Mouse (Mus musculus): Measurements from ENCODE around the gene Zfp597. TPM values are rescaled to one million over a fixed set of nuclear protein-coding genes. Genes with fewer than 3 reads are reported as not detected.

Gene Zfp597
- polyA plus RNA-seq, 1 experiment = 11.4 TPM

GRCm38 (mm10) chr16:3908537-3909111 is 24.3 kb upstream of the Zfp597 start, which contains the start of the genes 1700037C18Rik and Cluap1:
TSS of gene 1700037C18Rik (minus strand) at chr16:3908689.
TSS of gene Cluap1 (plus strand) at chr16:3908801.
- Histone ChIP-seq H3K4me1 (ENCODE audit: control insufficient read depth, insufficient read depth, low read length) (no peaks in the 10 kb centered on the region; the same call in 1 of the 2 replicates), H3K27ac (ENCODE audit: insufficient read depth, low read length) (peak within 1 kb of the TSS; percentile 53), H3K4me3 (ENCODE audit: insufficient read depth, low read length) (peak within 1 kb of the TSS; percentile 75)
- TF ChIP-seq CTCF (IDR thresholded peaks at IDR 0.05; ENCODE audit: extremely low read depth, insufficient read depth, low read length) (peak; percentile 42), POLR2A (IDR thresholded peaks at IDR 0.05; ENCODE audit: extremely low read depth, insufficient read depth, low read length) (peak; percentile 75)

DNA sequence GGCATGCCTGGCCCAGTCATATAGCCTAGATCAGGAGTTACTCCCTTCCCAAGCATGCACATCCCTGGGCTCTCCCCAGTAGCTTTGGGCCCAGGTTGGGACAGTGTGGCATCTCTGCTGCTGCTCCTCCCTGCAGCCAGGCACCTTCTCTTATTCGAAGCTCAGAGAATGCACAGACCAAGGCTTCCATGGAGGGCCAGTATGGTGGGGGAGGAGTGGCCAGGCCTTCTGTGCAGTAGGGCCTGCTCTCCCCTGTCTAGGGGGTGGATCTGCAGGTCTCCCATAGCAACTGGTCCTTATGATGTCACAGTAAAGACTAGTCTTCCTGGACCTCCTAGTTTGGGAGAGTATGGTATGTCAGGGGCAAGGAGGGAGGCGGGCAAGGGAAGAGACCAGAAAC is 23.1 kb upstream of the Zfp597 start:
- Histone ChIP-seq H3K4me1 (ENCODE audit: control insufficient read depth, insufficient read depth, low read length) (no peaks in the 10 kb centered on the region; the same call in 1 of the 2 replicates), H3K4me3 (ENCODE audit: insufficient read depth, low read length) (no peak overlapping the region; the same call in 1 of the 2 replicates), H3K27ac (ENCODE audit: insufficient read depth, low read length) (no peak overlapping the region)
- TF ChIP-seq POLR2A (IDR thresholded peaks at IDR 0.05; ENCODE audit: extremely low read depth, insufficient read depth, low read length) (no peak), CTCF (IDR thresholded peaks at IDR 0.05; ENCODE audit: extremely low read depth, insufficient read depth, low read length) (no peak)

- H3K4me3 ChIP-seq (ENCODE audit: insufficient read depth, low read length) = no peak overlapping the region
- peaks cover 3% of the 10 kb centered on the region; the same call in 1 of the 2 replicates for H3K4me1 ChIP-seq (ENCODE audit: control insufficient read depth, insufficient read depth, low read length)
- no peak for TF ChIP-seq POLR2A (IDR thresholded peaks at IDR 0.05; ENCODE audit: extremely low read depth, insufficient read depth, low read length)
- TF ChIP-seq CTCF (IDR thresholded peaks at IDR 0.05; ENCODE audit: extremely low read depth, insufficient read depth, low read length) = no peak
- no peak overlapping the region for H3K27ac ChIP-seq (ENCODE audit: insufficient read depth, low read length)
These were observed 12.2 kb upstream of the Zfp597 start for GRCm38 (mm10) chr16:3896553-3896952.

DNA sequence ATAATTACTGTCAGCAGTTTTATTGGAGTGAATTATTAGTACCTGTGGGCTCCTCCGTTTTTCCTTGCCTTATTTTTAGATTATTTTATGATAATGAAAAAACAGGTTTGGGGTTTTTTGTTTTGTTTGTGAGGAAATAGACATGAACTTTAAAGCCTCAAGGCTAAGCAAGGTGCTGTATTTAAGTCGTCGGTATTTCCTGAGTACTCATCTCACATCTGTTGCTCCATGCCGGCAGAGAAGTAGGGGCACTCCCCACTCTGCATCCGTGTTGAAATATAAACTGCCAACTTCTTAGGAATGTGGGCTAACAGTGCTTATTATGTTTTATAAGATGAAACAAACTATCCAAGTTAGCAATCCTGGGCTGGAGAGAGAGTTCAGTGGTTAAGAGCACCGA is 11.7 kb upstream of the Zfp597 start:
- no peak for TF ChIP-seq POLR2A (IDR thresholded peaks at IDR 0.05; ENCODE audit: extremely low read depth, insufficient read depth, low read length)
- TF ChIP-seq CTCF (IDR thresholded peaks at IDR 0.05; ENCODE audit: extremely low read depth, insufficient read depth, low read length) = no peak
- Histone ChIP-seq H3K4me1 (ENCODE audit: control insufficient read depth, insufficient read depth, low read length) (peaks cover 3% of the 10 kb centered on the region; the same call in 1 of the 2 replicates), H3K4me3 (ENCODE audit: insufficient read depth, low read length) (no peak overlapping the region), H3K27ac (ENCODE audit: insufficient read depth, low read length) (no peak overlapping the region)

- Histone ChIP-seq H3K4me3 (ENCODE audit: insufficient read depth, low read length) (no peak overlapping the region), H3K27ac (ENCODE audit: insufficient read depth, low read length) (no peak overlapping the region; the same call in 1 of the 2 replicates), H3K4me1 (ENCODE audit: control insufficient read depth, insufficient read depth, low read length) (peaks cover 3% of the 10 kb centered on the region; the same call in 1 of the 2 replicates)
- no peak for TF ChIP-seq CTCF (IDR thresholded peaks at IDR 0.05; ENCODE audit: extremely low read depth, insufficient read depth, low read length)
- no peak for TF ChIP-seq POLR2A (IDR thresholded peaks at IDR 0.05; ENCODE audit: extremely low read depth, insufficient read depth, low read length)
These were observed 10.9 kb upstream of the Zfp597 start for GRCm38 (mm10) chr16:3895173-3895792.

DNA sequence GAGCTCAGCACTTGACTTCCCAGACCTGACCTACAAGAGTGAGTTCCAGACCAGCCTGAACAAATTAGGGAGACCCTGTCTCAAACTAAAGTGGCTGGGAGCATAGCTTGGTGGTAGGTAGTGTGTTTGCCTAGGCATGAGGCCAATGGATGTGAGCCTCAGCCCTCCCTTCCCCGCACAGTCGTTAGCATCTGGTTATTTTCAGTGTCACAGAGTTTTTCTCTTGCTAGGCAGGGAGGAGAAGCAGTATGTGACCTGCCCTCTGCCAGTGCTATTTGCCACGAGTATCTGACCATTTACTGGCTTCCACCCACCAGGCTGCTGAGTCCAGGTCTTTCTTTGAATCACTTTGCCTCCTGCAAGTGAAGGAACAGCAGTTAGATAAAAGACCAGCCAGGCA is 9.4 kb upstream of the Zfp597 start:
- Histone ChIP-seq H3K27ac (ENCODE audit: insufficient read depth, low read length) (no peak overlapping the region), H3K4me3 (ENCODE audit: insufficient read depth, low read length) (no peak overlapping the region), H3K4me1 (ENCODE audit: control insufficient read depth, insufficient read depth, low read length) (peaks cover 3% of the 10 kb centered on the region; the same call in 1 of the 2 replicates)
- TF ChIP-seq CTCF (IDR thresholded peaks at IDR 0.05; ENCODE audit: extremely low read depth, insufficient read depth, low read length) (no peak), POLR2A (IDR thresholded peaks at IDR 0.05; ENCODE audit: extremely low read depth, insufficient read depth, low read length) (no peak)

GRCm38 (mm10) chr16:3891621-3892295 is 7.4 kb upstream of the Zfp597 start:
- TF ChIP-seq CTCF (IDR thresholded peaks at IDR 0.05; ENCODE audit: extremely low read depth, insufficient read depth, low read length) = no peak
- no peak for TF ChIP-seq POLR2A (IDR thresholded peaks at IDR 0.05; ENCODE audit: extremely low read depth, insufficient read depth, low read length)
- H3K4me3 ChIP-seq (ENCODE audit: insufficient read depth, low read length) = no peak overlapping the region
- no peak overlapping the region for H3K27ac ChIP-seq (ENCODE audit: insufficient read depth, low read length)
- H3K4me1 ChIP-seq (ENCODE audit: control insufficient read depth, insufficient read depth, low read length) = peaks cover 3% of the 10 kb centered on the region; the same call in 1 of the 2 replicates

- Histone ChIP-seq H3K4me3 (ENCODE audit: insufficient read depth, low read length) (peak overlapping the region; percentile 85), H3K4me1 (ENCODE audit: control insufficient read depth, insufficient read depth, low read length) (peaks cover 5% of the 10 kb centered on the region), H3K27ac (ENCODE audit: insufficient read depth, low read length) (peak overlapping the region; percentile 99)
- no peak for TF ChIP-seq POLR2A (IDR thresholded peaks at IDR 0.05; ENCODE audit: extremely low read depth, insufficient read depth, low read length)
- no peak for TF ChIP-seq CTCF (IDR thresholded peaks at IDR 0.05; ENCODE audit: extremely low read depth, insufficient read depth, low read length)
These were observed 807 bp upstream of the Zfp597 start for GRCm38 (mm10) chr16:3885065-3885670.

- Histone ChIP-seq H3K4me3 (ENCODE audit: insufficient read depth, low read length) (no peak overlapping the region), H3K27ac (ENCODE audit: insufficient read depth, low read length) (no peak overlapping the region), H3K4me1 (ENCODE audit: control insufficient read depth, insufficient read depth, low read length) (peaks cover 1% of the 10 kb centered on the region; the same call in 1 of the 2 replicates)
- no peak for TF ChIP-seq CTCF (IDR thresholded peaks at IDR 0.05; ENCODE audit: extremely low read depth, insufficient read depth, low read length)
- no peak for TF ChIP-seq POLR2A (IDR thresholded peaks at IDR 0.05; ENCODE audit: extremely low read depth, insufficient read depth, low read length)
These were observed 8.0 kb downstream of the Zfp597 start for GRCm38 (mm10) chr16:3876346-3876745.

Data from cortical plate, adult 2 months (tissue).